Mouse (Mus musculus): ENCODE measurements around the gene Gdpd5.

DNA sequence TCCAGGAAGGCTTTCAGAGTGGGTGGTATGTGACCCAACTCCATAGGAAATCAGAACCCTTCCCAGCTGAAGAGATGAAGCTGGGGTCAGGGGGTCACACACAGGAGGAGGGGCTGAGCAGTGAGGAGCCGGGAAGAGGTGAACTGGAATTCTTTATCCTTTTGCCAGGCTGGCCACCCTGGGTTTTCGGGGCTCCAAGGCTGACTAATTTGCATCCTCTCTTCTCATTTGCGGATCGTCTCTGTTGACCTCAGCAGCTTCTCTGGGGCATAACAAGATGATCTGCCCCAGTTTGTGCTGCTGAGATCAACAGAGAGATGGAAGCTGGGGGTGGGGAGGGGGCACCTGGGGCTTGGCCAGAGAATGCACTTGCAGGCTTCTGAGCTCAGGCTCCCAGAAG is 55.3 kb downstream of the Gdpd5 start:
- TF ChIP-seq CTCF (IDR thresholded peaks at IDR 0.05; ENCODE audit: low read depth, low read length) (no peak), GATA1 (IDR thresholded peaks at IDR 0.05; ENCODE audit: borderline replicate concordance, low read length) (no peak), POLR2AphosphoS5 (IDR thresholded peaks at IDR 0.05; ENCODE audit: insufficient replicate concordance, low read depth, low read length) (no peak)
